Mouse (Mus musculus) urinary bladder, postnatal 36 days (tissue): ENCODE measurements around the gene Pik3r5.

Experiments used
- DNase-seq, 2 experiments: peaks; one replicate each; pipeline ENCODE4 v3.0.0; 2022; ENCODE audit warnings: low spot score in 2 of 2, mixed read lengths in 1 of 2

The Pik3r5 gene

DNA sequence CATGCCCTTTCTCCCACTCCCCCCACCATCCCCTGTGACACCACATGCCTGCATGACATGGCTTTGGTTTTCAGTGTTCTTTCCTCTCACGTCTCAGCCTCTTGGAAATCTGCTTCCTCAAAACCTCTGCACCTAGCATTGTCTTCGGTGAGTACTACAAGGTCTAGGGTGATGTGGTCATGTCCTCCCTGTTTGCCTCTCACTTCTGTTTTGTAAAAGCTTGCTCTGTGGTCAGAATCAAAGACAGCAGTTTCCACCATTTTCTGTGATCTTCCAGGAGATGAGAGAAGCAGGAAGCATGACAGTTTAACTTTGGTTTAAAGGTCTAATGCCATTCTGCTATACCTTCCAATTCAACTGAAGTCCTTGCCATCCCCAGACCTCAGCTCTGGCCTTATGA is 15.3 kb downstream of the Pik3r5 start:
- no peak for DNase-seq

DNA sequence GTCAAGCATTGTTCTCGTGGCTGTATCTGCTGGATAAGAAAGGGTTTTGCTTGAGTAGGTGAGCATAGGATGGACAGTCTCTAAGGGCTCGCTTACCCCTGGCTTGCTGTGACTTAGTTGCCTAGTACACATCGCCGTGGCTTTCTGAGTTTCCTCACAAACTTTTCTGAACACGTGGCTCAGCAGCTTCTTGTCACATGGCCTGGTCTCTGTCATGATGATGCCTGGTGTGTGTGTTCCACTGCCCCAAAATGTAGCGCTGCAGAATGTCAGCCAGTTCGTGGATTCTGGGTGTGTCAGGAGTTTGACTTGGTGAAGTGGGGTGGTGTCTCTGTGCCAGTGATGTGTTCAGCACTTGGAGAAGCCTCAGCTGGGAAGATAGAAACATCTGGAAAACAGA is 16.4 kb downstream of the Pik3r5 start:
- no peak for DNase-seq

DNA sequence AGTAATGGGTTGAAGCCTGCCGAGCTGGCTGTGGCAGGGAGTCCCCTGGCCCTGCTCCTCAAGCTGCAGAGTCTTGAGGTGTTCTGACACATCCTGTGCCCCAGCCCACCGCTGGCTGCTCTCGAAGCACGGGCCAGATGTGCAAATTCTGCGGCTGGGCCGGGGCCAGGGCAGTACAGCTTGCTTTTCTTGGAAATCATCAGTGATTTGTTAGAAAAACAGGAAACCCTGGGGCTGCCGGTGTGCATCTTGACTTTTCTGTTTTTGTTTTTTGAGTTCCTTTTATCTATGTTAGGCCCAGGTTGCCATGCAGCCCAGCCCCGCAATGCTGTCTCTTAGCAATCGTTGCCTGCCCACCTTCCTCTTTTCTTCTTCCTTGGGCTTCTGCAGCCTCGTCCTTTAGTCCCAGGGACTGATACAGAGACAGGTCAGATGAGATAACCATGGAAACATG is 19.4 kb downstream of the Pik3r5 start:
- no peak for DNase-seq

DNA sequence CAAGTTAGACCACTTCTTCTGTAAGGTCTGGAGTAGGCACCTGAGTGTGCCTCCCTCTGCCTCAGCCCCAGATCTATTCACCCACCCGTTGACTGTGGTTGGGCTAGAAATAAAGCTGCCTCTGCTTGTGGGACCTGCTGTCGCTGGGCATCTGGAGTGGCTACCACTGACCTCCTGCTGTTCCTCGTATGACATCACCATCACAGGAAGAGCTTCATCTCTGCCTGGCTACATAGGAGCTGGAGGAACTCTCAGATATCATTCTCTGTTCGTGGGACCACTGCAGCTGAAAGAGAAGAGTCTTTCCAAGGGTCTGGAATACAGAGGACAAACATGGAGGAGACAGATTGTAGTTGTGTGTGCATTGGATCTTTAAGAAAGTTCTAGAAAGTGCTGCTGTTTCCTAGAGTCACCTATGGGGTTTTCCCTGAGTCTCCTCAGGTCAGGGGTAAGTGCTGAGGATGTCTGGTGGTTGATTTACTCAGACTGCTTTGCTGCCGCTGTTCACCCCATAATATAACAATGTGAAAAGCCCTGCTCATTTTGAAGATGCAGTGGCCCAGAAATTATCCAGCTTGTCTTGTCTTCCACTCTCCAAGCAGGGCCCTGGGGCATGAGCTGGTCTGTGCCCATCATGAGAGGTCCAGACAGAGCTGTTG is 20.0 kb downstream of the Pik3r5 start:
- DNase-seq, result no peak

DNA sequence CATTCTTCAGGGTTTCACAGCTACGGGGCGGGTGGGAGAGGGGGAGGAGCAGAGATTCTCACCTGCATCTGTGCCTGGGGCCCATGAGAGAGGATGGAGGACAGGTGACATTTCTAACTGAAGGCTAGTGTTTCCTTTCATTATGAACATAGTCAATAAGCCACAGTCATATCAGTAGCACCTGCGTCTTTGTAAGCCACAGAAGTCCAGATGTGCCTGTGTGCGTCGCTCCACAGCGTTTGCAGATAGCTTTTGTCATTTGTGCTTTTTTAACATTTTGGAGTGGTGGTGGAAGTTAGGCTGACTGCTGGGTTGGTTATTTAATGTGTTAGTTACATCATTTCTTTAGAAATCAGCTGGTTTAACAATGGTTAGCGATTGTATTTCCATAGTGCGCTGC is 20.8 kb downstream of the Pik3r5 start:
- DNase-seq, result no peak

DNA sequence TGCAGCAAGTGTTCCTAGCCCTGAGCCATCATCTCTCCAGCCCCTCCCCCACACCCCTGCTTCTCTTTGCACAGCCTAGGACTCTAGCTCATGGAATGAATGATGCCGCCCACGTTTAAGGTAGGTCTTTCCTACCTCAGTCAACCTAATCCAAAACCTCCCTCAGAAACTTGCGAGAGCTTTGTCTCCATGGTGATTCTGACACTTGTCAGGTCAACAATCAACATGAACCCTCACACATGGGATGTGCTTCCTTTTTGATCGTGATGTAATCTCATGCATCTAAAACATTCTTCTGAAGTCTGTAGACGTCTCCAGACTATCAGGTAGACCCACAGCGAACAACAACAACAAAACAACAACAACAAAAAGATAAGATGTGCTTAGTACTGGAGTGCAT is 21.4 kb downstream of the Pik3r5 start:
- no peak for DNase-seq

DNA sequence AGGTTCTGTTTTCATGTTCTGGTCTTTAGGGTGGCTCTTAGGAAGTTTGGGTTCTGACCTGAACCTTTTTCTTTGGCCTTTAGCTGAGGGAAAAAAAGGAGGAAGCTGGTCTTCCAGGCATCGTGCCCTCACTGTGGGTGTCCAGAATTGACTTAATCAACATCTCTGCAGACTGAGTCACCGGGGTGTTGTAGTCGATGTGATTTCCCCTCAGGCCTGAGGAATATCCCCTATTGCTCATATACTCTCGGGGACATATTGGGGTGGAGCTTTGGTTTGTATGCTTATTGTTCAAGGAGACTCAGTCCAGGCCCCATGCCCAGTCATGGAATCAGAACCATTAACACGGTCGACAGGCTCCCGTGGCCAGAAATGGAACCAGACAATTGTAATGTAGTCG is 26.2 kb downstream of the Pik3r5 start:
- DNase-seq, result no peak

DNA sequence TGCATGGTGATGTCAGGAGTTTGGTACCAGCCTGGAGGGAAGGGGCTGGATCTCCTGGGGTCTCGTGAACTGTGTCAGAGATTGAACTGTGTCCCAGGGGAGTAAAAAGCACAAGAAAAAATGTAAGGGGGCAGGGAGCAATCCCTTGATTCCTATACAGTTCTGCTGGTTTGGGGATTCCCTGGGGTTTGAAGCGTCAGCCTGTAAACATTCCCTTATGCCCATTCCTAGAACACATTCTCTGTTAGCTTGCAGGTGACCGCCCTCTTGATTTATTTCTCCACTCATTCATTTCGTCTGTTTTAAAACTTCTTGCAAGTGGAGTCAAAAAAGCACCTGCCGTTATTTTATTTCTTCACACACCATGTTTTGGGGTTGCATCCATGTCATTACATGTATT is 27.1 kb downstream of the Pik3r5 start:
- DNase-seq, result no peak

DNA sequence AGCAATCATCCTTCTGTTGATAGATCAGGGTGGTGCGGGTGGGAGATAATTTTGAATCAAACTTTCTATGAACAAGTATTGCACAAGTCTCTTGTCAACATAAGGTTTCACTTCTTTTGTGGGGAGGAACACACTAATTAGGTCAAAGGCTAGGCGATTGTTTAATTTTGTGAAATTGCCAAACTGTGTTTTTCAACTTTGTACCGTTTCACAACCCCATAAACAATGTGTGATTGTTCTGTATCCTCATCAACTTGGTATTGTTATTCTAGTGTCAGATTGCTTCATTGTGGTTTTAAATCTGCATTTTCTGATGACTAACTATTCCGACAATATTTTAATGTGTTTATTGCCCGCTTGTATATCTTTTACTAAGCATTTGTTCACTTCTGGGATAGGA is 27.6 kb downstream of the Pik3r5 start:
- DNase-seq, result no peak

DNA sequence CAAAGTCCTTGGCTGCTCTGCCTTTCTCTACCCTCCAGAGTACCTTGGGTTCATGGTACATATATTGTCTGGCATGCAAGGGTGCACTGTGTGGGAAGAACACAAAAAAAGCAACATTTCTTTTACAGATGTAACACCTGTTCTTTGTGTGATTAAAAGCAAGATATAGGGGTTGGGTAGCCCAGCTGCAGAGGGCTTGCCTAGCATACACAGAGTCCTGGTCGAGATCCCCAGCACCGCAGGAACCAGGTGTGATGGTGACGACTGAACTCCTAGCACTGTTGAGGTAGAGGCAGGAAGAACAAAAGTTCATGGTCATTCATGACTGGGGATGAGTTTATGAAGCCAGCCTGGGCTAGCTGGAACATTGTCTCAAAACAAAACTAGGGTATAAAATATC is 30.8 kb downstream of the Pik3r5 start:
- no peak for DNase-seq

DNA sequence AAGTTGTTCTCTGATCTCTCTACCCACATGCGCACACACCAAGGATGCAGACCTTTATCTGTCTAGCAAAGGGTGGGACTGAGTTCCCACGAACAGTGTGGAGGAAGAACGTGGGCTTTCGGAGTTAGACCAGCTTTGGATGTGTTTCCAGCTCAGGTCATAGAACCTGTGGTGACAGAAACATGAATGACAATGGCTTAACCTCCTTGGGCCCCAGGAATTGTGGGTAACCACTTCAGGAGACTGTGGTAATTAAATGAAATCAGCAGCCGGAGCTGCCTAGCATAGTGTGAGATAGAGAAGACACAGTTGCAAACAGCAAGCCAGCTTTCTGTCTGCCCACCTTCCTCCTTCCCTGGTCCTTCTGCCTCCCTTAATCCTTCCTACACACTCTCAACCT is 32.3 kb downstream of the Pik3r5 start:
- DNase-seq, result no peak

DNA sequence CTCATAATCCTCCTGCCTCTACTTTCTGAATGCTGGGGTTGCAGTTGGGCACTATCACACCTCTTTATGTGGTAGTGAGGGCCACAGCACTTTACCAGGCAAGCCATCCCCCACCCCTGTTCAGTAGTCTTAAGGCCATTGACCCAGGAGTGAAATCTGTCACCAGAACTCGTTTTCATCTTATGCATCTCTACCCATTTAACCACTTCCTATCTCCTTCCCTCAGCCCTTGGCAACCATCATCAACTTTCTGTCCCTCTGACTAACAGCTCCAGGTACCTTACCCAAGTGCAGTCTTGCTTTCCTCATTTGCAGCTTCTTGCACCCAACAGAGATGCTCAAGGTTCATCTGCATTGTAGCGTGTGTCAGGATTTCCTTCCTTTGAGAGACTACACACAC is 33.2 kb downstream of the Pik3r5 start:
- DNase-seq, result no peak

DNA sequence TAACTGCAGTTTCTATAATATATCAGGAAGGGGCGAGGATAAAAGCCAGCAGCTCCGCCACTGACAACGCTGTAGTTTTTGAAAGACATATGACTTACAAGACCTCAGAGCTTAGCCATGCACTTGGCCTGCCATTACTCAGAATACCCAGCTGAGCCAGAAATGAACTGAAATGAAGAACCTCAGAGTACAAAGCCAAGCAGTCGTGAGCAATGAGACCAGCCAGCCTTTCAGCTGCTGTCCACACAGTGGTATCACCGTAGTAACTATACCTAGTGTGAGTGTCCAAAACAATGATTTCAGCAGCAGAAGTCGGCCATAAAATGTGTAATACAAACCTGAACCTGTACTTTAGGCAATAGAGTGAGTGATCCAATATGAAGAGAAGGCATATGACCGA is 35.5 kb downstream of the Pik3r5 start:
- DNase-seq, result no peak

DNA sequence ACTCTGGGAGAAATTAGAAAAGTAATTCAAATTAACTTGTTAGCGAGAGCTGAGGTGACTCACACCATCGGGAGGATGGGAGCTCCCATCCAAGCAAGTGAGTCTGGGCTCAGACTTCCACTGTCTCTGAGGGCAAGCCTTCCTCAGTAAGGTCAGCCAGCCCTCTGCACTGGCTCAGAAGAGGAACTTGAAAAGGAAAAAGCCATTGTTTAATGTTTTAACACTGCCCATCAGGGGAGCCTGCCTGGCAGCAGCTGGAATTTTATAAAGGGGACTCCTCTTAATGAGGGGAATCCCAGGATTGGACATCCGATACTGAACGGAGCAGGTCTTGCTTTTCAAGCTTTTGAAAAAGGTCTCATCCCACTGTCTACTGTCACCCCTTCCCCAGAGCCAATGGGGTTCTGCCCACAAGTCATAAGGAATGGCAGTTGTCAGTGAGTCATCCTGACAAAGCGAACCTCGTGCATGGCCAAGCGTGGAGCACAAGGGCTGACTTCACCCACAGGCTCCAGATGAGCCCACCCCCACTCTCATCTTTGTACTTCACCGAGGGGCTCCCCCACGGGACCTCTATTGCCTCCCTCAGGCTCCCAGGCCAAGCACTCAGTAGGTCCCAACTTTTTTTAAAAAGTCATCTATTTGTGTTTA is 36.2 kb downstream of the Pik3r5 start:
- no peak for DNase-seq

DNA sequence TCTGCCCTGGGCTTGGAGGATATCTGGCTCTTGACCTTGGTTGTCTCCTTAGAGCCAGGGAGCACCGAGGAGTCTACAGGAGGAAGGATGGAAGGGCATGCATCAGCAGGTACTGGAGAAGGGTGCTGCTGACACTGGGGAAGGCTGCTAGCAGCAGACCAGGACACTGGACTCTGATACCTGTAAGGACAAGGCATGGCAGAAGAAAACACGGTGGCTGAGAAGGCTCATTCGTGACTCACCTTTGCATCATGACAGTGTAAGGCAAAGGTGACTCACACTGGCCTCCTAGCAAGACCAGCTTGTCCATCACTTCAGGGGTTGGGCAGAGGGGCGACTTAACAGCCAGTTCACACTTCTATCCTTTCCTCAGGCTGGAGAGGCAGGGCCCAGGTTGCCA is 37.0 kb downstream of the Pik3r5 start:
- DNase-seq, result no peak

DNA sequence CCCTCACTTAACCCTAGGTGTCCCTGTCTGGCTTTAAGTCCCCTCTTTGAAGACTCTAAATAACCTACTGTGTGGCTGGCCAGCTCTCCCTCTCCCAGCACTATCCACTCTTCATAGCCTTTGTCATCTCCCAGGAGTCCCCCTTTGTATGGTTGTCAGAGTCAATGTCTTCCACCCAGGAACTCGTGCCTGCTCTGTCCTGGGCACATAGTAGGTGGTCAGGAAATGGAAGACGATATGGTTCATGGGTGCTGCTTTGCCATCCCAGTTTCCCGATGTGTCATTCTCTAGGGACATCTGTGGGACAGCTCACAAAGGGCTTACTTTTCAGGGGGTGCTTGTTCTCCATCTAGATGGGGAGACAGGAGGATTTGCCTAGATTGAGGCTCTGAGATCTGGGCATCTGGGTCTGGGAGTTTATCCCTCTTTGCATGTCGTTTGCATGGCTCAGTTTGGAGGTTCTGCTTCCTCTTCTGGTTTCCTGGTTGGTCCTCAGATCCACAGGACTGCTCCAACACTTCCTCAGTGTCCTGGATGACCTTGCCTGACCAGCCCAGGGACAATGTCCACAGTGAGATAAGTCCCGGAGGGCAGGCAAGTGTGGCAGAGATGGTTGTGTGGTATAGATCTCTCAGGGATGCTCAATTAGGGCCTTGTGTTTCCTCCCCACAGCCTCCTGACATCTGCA is 40.4 kb downstream of the Pik3r5 start:
- no peak for DNase-seq

DNA sequence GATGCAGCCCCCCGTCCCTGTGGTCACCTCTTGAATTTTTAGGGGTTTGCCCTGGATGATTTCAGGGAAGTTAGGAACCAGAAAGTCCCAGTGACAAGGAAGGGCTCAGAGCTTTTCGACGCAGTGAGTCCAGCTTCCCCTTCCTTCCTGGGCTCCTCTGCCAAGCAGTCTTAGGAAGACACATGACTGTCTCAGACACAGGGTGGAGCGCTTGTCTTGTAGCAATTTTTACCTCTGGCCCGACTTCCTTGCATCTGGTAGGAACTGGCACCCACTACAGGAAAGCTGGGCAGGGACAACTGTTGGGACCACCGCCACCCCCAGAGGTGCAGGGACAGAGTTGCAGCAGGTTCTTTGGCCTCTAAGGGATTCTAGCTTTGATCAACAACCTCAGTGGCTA is 42.7 kb downstream of the Pik3r5 start:
- no peak for DNase-seq

DNA sequence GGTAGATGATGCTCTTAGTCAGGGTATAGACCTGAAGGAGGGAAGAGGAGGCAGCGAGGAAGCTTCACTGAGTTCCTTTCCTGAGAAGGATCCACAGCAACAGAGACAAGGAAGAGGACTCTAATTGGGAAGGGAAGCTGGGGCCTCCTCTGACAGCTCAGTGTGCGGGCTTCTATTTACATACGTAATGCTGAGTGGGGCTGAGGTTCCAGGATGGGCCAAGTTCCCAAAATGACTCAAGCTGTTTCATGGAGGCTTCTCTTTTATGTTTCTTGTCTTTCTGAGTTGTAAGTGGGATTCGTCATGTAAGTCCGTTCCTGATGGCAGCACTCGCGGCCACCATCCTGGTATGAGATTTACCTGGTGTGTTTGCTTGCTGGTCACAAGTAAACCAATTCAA is 43.8 kb downstream of the Pik3r5 start:
- DNase-seq, result no peak

DNA sequence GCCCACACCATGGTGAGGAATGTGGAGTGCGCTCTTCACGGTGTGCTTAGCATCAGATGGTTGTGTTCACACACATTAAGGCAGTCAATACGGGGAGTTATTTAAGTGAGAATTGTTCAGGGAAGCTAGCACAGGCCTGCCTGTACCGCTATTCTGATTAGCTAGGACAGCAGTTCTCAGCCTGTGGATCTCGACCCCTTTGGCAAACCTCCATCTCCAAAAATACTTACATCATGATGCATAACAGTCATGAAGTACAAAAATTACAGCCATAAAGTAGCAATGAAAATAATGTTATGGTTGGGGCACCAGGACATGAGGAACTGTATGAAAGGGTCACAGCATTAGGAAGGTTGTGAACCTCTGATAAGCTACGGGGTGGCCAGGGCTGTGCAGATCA is 45.7 kb downstream of the Pik3r5 start:
- no peak for DNase-seq

DNA sequence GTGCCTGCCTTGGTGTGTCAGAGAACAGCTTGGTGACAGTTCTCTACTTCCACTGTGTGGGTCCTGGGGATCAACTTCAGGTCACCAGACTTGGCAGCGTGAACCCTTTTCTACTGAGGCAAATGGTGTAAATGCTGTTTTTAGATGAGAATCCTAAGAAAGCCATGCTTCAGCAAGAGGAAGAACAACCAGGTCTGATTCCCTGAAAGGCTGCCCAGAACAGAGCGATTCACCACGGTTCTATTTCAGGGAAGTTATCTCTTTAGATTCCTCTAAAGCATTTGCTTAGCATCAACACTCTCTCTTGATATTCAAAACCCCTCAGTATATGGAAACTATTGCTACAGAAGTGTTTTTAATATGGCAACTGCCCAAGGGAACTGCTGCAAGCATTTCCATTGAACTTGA is 46.7 kb downstream of the Pik3r5 start:
- DNase-seq, result no peak

DNA sequence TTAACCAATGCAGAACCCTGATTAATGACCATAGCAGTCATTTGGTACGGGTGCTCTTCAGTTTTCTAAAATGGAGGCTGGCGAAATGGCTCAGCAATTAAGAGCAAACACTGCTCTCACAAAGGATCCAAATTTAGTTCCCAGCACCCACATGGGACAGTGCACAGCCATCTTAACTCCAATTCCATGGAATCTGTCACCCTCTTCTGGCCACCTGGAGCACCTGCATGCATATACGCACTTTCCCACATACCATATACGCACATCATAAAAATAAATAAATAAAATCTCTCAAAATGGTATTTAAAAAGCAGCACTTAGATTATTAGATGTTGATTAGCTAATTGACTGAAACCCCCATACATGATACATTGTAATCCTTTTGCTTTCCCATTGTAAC is 48.7 kb downstream of the Pik3r5 start:
- DNase-seq, result no peak

DNA sequence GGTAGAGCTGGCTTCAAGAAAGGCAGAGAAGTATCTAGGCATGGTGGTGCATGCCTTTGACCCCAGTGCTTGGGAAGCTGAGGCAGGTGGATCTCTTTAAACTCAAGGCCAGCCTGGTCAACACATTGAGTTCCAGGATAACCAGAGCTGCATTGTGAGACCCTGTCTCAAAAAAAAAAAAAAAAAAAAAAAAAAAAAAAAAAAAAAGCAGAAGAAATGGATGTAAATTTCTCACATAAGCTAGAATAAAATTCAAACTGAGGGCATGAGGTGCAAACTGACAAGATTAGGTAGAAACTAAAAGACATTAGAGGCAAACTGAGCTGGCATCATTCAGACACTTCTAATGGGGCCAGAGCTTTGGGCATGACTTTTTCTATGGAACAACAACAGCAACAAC is 50.1 kb downstream of the Pik3r5 start:
- DNase-seq, result no peak

DNA sequence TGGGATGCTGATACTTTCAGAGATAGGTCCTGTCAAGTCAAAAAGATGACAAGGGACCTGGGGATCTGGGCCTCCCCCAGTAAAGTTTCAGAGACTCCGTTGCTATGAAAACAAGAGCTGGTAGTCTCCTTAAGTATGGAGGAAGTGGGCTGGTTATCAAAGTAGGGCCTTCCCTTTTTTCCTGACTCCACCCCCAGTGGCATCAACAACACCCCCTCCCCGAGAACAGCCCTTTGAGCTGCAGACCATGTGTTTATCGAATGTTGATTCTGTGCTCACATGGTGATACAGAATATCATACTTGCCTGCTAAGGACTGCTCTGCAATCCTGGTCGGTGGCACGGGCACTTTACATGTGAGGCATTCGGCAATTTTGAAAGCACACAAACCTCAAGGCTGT is 51.3 kb downstream of the Pik3r5 start:
- DNase-seq, result no peak
